Mouse (Mus musculus) embryonic fibroblast, embryonic 13.5 days (primary cell): Measurements from ENCODE around the gene Rpn2.

ENCODE experiments used
- CTCF ChIP-seq: IDR thresholded peaks from 2 replicates; pipeline ENCODE4 v1.5.1; 2011; ENCODE audit warnings: mild to moderate bottlenecking, control low read depth, low read length, moderate library complexity, borderline replicate concordance; ENCODE audit not compliant: insufficient read depth
- POLR2A ChIP-seq: IDR thresholded peaks from 2 replicates; pipeline ENCODE4 v1.6.1; 2011; ENCODE audit warnings: low read depth, mild to moderate bottlenecking, control low read depth, low read length, moderate library complexity

DNA sequence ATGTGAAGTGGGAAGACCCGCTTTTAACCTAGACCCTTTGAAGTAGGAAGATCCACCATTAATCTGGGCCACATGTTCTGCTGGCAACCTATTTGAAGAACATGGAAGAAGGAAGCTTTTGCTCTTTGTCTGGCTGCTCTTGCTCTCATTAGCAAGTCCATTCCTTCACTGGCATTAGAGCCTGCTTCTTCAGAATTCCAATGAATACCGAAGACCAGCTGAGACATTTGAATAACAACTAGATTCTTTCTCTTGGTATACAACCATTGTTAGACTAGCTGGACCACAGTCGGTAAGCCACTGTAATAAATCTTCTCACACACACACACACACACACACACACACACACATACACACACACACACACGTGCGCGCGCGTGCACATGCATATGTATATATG lies 42.9 kb upstream of the Rpn2 start:
- TF ChIP-seq POLR2A (no peak), CTCF (no peak)
